Mouse (Mus musculus) regulatory T cell (primary cell): ENCODE results near the gene Sbno2.
"Not testable (repeated sequence)": the region's sequence is repeated elsewhere in the genome, so short reads cannot be mapped to it uniquely, and the experiment has no call there.

Source experiments
- in situ Hi-C: fragments of 300-600 bp; cut with MboI, MseI; formaldehyde crosslinking; loops from one replicate; pipeline ENCODE4 v1.15.1; 2025; ENCODE audit warnings: high pct_unique_total_duplicates

Sbno2 gene

DNA sequence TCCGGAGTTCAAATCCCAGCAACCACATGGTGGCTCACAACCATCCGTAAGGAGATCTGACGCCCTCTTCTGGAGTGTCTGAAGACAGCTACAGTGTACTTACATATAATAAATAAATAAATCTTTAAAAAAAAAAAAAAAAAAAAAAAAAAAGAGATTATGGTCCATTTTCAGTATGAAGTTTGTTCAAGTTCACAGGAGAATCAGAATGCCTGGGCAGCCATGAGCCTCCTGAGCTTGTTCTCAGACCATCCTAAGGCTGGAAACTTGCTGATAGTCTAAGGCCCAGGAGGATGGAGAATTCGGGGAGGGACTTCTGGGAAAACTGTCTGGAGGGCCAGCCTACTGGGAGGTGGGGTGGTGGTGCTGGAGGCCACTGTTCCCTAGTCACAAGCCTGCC lies 60.0 kb downstream of the Sbno2 start:
- in situ Hi-C loops = not testable (repeated sequence)

DNA sequence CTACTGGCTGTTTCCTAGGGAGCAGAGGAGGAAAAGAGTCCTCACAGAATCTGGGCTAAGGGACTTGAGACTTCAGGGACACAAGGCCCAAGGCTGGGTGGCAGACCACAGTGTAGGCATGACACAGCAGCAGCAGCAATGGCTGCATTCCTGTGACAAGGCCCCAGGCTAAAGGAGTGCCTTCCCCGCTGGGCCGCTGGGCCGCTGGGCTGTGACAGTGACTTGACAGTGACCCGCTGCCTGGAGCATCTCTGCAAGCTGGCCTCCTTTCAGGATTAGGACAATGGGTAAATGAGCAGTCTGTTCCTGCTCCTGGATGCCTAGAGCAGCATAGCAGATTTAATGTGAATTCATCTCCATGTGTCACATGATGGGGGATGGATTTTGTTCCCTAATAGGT lies 61.3 kb downstream of the Sbno2 start:
- in situ Hi-C loops = no loop called here

DNA sequence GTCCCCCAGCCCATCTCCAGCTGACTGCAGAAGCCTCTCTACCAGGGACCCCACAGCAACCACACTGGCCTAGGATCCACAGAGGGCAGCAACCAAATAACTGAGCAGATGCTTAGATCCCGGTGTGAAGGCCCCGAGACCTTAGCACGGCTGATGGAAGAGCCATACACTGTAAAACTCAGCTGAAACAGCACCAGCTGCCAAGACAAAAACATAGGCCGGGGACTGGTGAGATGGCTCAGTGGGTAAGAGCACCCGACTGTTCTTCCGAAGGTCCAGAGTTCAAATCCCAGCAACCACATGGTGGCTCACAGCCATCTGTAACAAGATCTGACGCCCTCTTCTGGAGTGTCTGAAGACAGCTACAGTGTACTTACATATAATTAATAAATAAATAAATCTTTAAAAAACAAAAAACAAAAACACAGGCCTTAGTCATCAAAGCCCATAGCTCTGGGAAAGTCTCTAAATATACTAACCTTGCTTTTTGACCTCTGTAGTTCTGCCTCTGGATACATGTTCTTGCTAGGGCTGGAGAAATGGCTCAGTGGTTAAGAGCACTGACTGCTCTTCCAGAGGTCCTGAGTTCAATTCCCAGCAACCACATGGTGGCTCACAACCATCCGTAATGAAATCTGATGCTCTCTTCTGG lies 63.8 kb downstream of the Sbno2 start:
- in situ Hi-C loops = not testable (repeated sequence)

DNA sequence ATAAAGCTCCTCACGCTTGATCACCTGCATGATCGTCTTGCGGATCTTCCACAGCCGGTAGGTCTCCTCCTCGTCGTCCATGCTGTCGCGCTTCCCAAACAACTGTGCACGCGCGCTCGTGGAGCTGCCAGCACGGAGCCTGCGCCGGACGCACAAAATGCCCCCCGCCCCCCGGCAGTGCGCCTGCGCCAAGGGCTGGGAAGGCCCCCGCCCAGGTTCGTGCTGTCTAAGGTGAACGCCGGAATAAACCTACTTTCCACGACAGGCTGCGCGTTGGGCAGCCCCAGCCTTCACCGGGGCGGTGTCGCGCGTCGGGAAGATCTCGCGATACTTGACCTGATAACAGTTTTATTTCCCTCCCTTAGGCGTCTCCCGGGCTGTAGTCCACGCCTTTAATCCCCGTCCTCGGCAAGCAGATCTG lies 65.8 kb downstream of the Sbno2 start, which contains the start of gene Polr2e:
Polr2e (minus strand) TSS at position 237 of the 421 bp plus-strand sequence.
- in situ Hi-C loops = no loop called here

- in situ Hi-C loops = no loop called here
These were observed 68.5 kb downstream of the Sbno2 start for GRCm38 (mm10) chr10:80036832-80037231.

DNA sequence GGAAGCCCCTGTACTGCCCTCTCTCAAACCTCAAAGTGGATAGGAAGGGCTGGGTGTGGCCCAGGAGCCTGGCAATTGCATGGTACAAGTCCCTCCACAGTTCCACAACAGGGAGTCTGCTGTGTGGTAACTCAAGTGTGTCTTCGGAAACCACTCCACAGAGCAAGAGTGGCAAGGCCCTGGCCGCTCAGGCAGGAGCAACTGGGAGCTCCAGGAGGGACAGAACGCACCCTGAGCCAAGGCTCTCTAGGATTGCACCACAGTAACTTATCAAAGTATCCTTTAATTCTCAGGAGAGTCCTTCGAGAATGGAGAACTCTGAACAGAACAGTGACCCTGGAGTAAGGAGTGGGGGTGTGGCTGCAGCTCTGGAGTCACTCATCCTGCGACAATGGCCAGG lies 69.7 kb downstream of the Sbno2 start:
- in situ Hi-C loops = no loop called here

DNA sequence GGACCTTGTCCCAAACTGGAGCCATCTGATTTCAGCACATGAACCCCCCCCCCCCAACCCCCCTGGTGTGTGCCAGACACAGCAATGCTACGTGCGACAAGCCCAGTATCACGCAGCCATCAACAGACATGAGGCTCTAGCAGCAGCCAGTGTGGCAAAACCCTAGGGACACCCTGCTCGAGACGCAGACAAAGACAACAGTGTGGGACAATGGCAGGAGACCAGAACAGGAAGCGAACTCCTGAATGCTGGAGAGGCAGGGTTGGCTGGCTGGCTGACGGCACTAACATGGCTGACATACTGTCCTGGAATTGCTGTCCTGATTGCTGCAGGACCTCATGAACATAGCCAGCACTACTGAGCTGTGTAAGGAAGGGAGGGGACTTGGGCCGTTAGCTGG lies 70.2 kb downstream of the Sbno2 start:
- in situ Hi-C loops = no loop called here

DNA sequence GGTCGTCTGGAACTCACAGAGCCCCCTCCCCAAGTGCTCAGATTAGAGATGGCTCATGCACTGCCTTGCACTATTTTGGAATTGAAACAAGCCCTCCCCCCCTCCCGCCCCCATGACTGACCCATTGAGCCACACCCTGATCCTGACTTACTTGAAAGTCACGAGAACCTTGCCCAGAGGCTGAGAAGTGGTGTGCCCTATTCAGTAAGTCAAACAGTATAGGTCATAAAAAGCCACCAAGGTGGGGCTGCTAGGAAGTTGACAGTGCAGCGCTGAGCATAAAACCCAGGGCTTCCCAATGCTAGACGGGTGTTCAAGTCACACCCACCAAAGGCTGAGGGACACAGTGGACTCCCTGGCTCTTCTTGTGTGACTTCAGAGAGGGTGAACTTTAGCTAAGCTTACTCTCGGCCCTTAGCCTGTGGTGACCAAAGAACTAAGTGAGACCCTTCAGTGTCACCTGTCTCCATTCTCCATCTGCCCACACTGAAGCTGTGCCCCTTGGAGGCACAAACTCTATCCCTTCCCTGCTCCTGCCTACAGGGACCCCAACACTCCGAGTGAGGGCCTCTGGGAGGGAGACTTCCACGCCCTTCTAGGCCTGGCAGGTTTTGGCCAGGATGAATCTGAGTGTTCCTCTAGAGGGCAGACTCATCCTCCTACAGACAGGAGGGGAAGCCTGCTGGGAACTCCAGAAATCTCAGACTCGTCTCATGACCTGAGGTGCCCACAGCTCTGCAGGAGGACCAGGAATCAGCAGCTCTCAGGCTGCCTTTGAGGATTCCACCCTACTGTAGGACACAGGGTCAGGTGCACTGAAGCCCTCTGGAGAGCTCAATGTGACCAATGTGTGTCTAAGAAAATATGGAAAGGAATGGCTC lies 71.6 kb downstream of the Sbno2 start:
- in situ Hi-C loops = no loop called here

DNA sequence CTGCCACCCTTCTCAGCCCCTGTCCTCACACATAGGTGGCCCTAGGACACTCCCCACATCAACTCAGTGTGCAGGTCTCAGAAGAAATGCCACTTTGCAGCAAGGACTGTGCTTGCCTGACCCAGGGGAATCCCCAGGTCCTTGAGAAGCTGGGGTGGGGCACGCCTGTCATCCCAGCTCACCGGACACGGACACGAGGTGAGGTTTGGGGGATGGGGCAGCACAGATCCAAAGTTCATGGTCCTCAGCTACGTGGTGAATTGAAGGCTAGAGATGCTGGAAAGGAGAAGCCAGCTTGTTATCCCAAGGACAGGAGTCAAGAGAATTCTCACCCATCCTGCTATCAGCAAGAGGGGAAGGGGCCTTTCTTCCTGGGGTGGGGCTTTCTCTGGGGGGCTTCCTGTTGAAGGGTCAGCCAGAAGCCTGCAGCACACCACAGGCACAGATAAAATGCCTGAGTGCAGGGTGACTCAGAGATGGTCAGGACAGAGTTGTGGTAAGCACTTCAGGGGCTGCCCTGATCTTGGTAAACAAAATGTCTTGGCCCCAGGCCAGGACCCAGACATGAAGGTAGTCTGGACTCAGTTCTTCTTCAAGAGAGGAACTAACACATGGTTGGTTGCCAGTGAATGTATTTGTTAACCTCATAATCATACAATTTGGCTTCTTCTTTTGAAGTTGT lies 72.4 kb downstream of the Sbno2 start:
- in situ Hi-C loops = no loop called here

- in situ Hi-C loops = no loop called here
These were observed 74.6 kb downstream of the Sbno2 start for GRCm38 (mm10) chr10:80030736-80031135.

DNA sequence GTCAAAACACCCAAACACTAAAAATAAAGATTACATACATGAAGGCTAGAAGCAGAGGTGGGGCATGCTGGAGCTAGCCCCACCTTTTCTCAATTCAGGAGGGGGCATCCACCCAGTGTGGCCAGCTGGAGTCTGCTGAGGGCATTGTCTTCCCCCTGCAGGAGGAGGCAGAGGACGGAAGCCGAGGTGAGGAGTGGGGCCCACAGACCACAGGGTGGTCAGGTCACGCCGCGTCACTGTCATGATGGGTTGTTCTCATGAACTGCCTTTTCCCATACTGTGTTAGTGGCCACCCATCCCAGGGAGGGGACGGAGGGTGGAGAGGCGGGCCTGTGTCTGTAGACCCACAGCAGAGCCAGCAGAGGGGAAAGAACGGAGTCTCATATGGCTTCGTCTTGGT lies 75.2 kb downstream of the Sbno2 start:
- in situ Hi-C loops = no loop called here

DNA sequence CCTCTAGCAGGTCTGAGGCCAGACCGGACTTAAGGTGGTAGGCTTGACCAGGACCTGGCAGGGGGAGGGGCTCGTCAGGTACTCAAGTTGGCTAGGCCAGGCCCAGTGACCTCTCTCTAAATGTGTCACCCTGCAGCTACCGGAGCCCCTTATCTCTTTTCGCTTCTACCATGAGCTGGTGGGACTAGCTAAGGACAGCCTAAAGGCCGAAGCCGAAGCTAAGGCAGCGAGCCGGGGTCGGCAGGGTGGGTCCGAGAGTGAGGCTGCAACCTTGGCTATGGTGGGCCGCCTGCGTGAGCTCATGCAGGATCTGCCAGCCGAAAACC lies 76.9 kb downstream of the Sbno2 start:
- in situ Hi-C loops = no loop called here

DNA sequence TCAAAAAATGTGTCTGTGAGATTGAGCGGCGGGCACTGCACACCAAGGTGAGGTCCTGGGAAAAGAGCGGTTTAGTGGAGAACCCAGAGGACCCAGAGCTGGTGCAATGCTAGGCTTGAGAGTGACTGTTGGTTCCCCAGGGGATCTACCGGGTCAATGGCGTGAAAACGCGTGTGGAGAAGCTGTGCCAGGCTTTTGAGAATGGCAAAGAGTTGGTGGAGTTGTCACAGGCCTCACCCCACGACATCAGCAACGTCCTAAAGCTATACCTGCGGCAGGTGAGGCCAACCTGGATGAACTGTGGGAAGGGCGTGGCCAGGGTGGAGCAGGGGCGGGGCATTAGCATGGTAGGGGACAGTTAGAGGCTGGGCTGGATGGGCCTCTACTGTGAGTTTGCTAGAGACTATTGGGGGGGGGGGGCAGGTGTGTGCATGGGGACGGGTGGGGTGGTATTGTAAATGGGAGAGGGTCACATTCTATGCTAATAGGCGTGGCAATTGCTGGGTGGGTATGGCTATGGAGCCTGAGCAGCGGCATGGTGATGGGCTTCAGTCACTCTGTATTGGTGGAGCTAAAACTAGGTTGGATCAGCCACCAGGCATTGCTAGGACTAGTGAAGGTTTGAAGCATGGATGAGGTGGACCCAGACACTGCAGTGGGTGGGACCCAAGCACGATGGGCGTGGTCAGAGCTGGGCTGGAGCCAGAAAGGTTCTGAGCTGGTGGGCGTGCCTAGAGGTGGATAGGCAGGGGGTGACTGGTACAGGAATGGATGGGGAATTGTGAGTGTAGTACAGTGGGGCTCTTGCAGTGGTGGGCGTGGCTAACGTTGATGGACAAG lies 77.5 kb downstream of the Sbno2 start:
- in situ Hi-C loops = no loop called here

DNA sequence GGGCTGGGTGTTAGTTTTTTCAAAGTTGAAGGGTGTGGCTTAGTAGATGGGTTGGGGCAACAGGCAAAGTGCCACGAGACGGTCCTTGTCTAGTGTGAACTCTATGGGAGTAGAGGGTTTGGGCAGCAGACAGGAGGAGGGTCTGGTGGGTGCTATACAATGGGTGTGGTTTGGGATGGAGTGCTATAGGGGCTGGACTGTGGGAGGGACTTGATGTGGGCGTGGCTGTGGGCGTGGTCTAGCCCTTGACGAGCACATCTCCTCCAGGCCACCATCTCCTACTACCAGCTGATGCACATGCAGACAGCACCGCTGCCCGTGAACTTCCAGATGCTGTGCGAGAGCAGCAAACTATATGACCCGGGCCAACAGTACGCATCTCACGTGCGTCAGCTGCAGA lies 79.5 kb downstream of the Sbno2 start:
- in situ Hi-C loops = no loop called here

- in situ Hi-C loops = no loop called here
These were observed 79.9 kb downstream of the Sbno2 start for GRCm38 (mm10) chr10:80025463-80025862.

DNA sequence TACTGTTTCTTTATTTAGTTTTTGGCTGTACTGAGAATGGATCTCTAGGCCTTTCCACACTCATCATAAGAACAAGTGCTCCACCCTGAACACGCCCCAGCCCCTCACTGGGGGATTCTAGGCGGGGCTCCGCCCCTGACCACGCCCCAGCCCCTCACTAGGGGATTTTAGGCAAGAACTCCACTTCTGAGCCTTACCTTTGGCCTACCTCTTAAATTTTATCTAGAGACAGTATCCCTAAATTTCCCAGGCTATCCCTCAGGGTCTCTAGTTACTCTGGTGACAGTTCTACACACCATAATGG lies 80.4 kb downstream of the Sbno2 start:
- in situ Hi-C loops = no loop called here

DNA sequence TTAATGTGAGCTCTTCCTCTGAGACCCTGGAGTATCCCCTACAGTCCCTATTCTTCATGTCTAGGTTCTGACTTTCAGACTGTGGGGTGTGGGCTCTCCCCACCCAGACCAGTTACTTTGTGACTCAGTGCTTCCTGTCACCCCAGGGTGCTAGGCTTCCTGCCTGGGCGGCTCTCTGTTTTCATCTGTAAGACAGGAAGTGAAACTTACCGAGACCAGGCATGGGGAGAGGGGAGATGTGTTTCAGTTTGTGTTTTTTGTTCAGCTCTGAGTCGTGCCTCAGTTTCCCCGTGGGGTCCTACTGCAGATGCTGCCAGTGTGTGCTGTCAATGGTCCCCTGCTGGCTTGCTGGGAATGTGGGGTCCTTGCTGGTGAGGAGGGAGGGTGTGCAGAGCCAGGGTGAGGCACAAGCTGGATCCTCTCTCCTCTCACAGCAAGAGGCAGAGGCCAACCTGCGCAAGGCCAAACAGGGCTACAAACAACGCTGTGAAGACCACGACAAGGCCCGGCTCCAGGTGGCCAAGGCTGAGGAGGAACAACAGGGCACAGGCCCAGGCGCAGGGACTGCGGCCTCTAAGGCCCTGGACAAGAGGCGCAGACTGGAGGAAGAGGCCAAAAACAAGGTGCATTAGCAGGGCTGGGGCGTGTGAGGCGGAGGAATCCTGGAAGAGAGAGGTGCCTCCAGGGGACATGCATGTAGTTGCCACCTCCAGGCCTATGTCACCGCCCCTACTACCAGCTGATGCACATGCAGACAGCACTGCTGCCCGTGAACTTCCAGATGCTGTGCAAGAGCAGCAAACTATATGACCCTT lies 80.9 kb downstream of the Sbno2 start:
- in situ Hi-C loops = no loop called here

GRCm38 (mm10) chr10:80023758-80024157 lies 81.6 kb downstream of the Sbno2 start:
- in situ Hi-C loops = no loop called here

- in situ Hi-C loops = no loop called here
These were observed 82.6 kb downstream of the Sbno2 start for GRCm38 (mm10) chr10:80022806-80023205.

GRCm38 (mm10) chr10:80022164-80022563 lies 83.2 kb downstream of the Sbno2 start:
- in situ Hi-C loops = no loop called here

- in situ Hi-C loops = no loop called here
These were observed 84.1 kb downstream of the Sbno2 start for GRCm38 (mm10) chr10:80021320-80021641.
